Mouse (Mus musculus) bone marrow, adult 2 months (tissue): ENCODE results near the gene Ybx1.

Source experiments
- CTCF ChIP-seq: fragments of 200-500 bp; IDR thresholded peaks from 2 replicates; pipeline ENCODE4 v1.5.1; 2011; ENCODE audit warnings: low read length, control low read depth; ENCODE audit not compliant: control insufficient read depth, insufficient read depth
- POLR2A ChIP-seq: fragments of 200-500 bp; IDR thresholded peaks from 2 replicates; pipeline ENCODE4 v1.6.1; 2011; ENCODE audit warnings: low read depth, mild to moderate bottlenecking, control low read depth, low read length, borderline replicate concordance; ENCODE audit not compliant: control insufficient read depth

GRCm38 (mm10) chr4:119266606-119267005, 27.8 kb downstream of the Ybx1 start:
- TF ChIP-seq POLR2A, result no peak
- no peak for TF ChIP-seq CTCF
